Mouse (Mus musculus): ENCODE data around the gene Odaph. TPM values are rescaled to one million over a fixed set of nuclear protein-coding genes. Genes with fewer than 3 reads are reported as not detected.
A peak's percentile ranks its signal among the peaks of the same experiment; 100 is the strongest.

Gene Odaph
- polyA plus RNA-seq, 2 experiments = not detected

DNA sequence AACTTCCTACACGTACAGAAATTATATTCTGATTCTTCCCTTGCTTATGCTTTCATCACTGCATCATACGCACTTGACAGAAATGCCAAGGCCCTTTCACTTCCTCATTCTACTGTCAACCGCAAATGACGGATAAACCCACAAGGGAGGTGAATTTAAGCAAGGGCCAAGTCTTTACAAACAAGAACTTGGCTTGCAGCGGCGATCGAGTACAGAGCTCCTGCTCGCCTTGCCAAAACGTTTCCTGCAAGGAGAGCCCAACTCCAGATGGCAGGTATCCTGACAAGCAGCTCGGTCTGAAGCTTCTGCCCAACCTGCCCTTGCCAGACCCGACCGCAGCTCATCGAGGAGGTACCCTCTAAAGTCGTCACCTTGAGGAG, 25.0 kb upstream of the Odaph start:
- peak overlapping the region; percentile 96 for H3K27ac ChIP-seq (replicated peaks; ENCODE audit: low read depth, low read length)
- no peaks in the 10 kb centered on the region for H3K27me3 ChIP-seq (ENCODE audit: control insufficient read depth, insufficient read depth, low read length)
- WGBS = under 1% methylated on average over 14 of the region's 14 CpGs
- no peak for TF ChIP-seq POLR2A (IDR thresholded peaks at IDR 0.05; ENCODE audit: borderline replicate concordance, extremely low read depth, insufficient read depth, insufficient read length)
- peak overlapping the region; percentile 58 for H3K4me3 ChIP-seq (replicated peaks; ENCODE audit: low read length)
- peak; percentile 47 for DNase-seq (ENCODE audit: low spot score)
- H3K36me3 ChIP-seq (ENCODE audit: control insufficient read depth, insufficient read depth, low read length) = peaks cover 3% of the 10 kb centered on the region
- peak overlapping the region; percentile 65 for H3K9ac ChIP-seq (ENCODE audit: low read depth, low read length, severe bottlenecking)
- peaks cover 16% of the 10 kb centered on the region for H3K4me1 ChIP-seq (ENCODE audit: control insufficient read depth, insufficient read depth, low read length)
- ATAC-seq (ENCODE audit: low FRiP score, low read depth) = no peak
- peak overlapping the region; percentile 41 for H3K4me2 ChIP-seq (replicated peaks; ENCODE audit: low read depth, low read length, severe bottlenecking)
- no peaks in the 10 kb centered on the region for H3K9me3 ChIP-seq (ENCODE audit: control insufficient read depth, low read length)

DNA sequence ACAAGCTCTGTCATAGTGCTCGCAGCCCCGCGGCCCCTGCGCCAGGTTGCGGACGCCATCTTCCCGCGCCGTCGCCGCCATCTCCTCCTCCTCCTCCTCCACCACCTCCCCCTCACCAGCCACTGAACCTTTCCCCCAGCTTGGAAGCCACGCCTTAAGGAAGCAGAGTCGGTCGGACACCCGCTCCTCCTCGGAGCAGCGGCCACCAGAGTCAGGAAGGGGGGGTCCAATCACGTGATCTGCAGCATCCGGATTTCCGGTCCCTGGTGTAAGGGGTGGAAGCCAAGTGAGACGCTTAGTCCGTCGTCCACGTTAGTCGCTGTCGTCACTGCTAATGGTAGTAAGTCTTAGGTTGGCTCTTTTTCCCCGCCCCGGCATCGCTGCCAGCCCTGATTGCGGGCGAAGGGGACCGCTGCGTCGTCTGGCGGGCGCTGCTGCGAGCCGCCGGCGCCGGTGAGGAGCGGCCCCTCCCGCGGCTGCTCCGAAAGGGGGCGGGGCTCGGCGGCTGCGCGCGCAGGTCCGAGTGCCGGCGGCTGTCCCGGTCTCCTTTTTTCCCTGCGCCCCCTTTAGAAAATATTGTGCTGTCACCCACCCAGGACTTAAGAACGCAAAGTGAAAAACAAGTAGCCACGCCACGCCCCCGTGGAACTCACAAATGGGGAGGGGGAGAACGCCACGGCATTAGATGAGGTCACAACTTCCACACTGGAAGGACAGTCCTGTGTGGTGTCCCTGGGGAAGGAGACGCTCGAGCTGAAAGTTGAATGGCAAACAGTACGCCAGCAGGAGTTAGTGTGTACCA, 24.4 kb upstream of the Odaph start, which contains the start of gene Rchy1:
Gene Rchy1 (minus strand): TSS at position 430 of the 802 bp plus-strand sequence.
- H3K36me3 ChIP-seq (ENCODE audit: control insufficient read depth, insufficient read depth, low read length) = no peaks in the 10 kb centered on the region; the same call in 1 of the 2 replicates
- no peaks in the 10 kb centered on the region for H3K9me3 ChIP-seq (ENCODE audit: control insufficient read depth, low read length)
- DNase-seq (ENCODE audit: low spot score) (peak; percentile 95), ATAC-seq (ENCODE audit: low FRiP score, low read depth) (peak; percentile 97)
- peak; percentile 57; the same call in 1 of the 2 replicates for TF ChIP-seq POLR2A (IDR thresholded peaks at IDR 0.05; ENCODE audit: borderline replicate concordance, extremely low read depth, insufficient read depth, insufficient read length)
- peak within 1 kb of the TSS; percentile 58 for H3K4me3 ChIP-seq (replicated peaks; ENCODE audit: low read length)
- H3K27ac ChIP-seq (replicated peaks; ENCODE audit: low read depth, low read length) = peak within 1 kb of the TSS; percentile 96
- H3K27me3 ChIP-seq (ENCODE audit: control insufficient read depth, insufficient read depth, low read length) = no peaks in the 10 kb centered on the region
- H3K4me1 ChIP-seq (ENCODE audit: control insufficient read depth, insufficient read depth, low read length) = peaks cover 16% of the 10 kb centered on the region
- under 1% methylated on average over 63 of the region's 65 CpGs for WGBS
- H3K9ac ChIP-seq (ENCODE audit: low read depth, low read length, severe bottlenecking) = peak within 1 kb of the TSS; percentile 65
- peak within 1 kb of the TSS; percentile 71 for H3K4me2 ChIP-seq (replicated peaks; ENCODE audit: low read depth, low read length, severe bottlenecking)

DNA sequence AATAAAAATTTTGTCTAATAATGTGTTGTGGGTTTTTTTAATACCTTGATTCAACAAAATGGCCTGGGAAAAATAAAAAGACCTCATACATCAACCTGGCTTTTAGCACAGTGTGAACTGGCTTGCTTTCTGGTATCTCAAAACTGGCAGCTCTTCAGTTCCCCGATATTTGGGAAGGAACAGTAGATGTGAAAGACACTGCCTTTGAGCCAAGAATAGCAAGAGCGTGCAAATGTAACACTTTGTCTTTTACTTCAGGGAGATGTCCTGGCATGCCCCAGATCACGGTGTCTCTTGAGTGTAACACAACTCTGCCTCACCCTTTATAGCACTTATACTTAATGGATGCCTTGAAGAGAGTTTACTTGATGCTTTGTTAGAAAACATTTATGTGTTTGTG, 15.2 kb upstream of the Odaph start:
- no peak overlapping the region for H3K4me3 ChIP-seq (replicated peaks; ENCODE audit: low read length)
- H3K36me3 ChIP-seq (ENCODE audit: control insufficient read depth, insufficient read depth, low read length) = no peaks in the 10 kb centered on the region
- DNase-seq (ENCODE audit: low spot score) (no peak), ATAC-seq (ENCODE audit: low FRiP score, low read depth) (no peak)
- no peaks in the 10 kb centered on the region for H3K4me1 ChIP-seq (ENCODE audit: control insufficient read depth, insufficient read depth, low read length)
- TF ChIP-seq POLR2A (IDR thresholded peaks at IDR 0.05; ENCODE audit: borderline replicate concordance, extremely low read depth, insufficient read depth, insufficient read length) = no peak
- no peak overlapping the region for H3K27ac ChIP-seq (replicated peaks; ENCODE audit: low read depth, low read length)
- 81% methylated on average over 3 of the region's 3 CpGs for WGBS
- no peaks in the 10 kb centered on the region for H3K9me3 ChIP-seq (ENCODE audit: control insufficient read depth, low read length)
- no peaks in the 10 kb centered on the region for H3K27me3 ChIP-seq (ENCODE audit: control insufficient read depth, insufficient read depth, low read length)
- H3K4me2 ChIP-seq (replicated peaks; ENCODE audit: low read depth, low read length, severe bottlenecking) = no peak overlapping the region
- no peak overlapping the region for H3K9ac ChIP-seq (ENCODE audit: low read depth, low read length, severe bottlenecking)

DNA sequence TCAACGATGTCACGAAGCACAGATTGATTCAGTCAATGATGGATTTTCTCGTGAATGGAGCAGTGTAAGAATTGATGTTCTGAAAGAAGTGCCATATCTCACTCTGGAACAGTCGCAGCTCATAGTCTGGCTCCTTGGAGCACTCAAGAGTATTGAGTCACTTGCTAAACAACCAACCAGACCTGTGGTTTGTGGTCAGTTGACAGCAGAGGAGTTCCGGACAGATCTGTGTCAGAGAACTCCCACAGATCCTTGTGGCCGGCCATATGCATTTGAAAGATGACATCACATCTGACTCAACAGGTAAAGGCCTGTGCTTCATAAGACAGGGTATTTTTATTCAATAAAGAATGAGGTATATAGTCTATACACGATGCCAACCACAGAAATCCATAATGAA, 13.3 kb upstream of the Odaph start:
- H3K27ac ChIP-seq (replicated peaks; ENCODE audit: low read depth, low read length) = no peak overlapping the region
- no peaks in the 10 kb centered on the region for H3K4me1 ChIP-seq (ENCODE audit: control insufficient read depth, insufficient read depth, low read length)
- no peaks in the 10 kb centered on the region for H3K36me3 ChIP-seq (ENCODE audit: control insufficient read depth, insufficient read depth, low read length)
- no peak overlapping the region for H3K4me2 ChIP-seq (replicated peaks; ENCODE audit: low read depth, low read length, severe bottlenecking)
- no peak overlapping the region for H3K9ac ChIP-seq (ENCODE audit: low read depth, low read length, severe bottlenecking)
- H3K4me3 ChIP-seq (replicated peaks; ENCODE audit: low read length) = no peak overlapping the region
- H3K27me3 ChIP-seq (ENCODE audit: control insufficient read depth, insufficient read depth, low read length) = no peaks in the 10 kb centered on the region
- ATAC-seq (ENCODE audit: low FRiP score, low read depth) (no peak), DNase-seq (ENCODE audit: low spot score) (no peak)
- H3K9me3 ChIP-seq (ENCODE audit: control insufficient read depth, low read length) = no peaks in the 10 kb centered on the region
- WGBS = 88% methylated on average over 7 of the region's 7 CpGs
- TF ChIP-seq POLR2A (IDR thresholded peaks at IDR 0.05; ENCODE audit: borderline replicate concordance, extremely low read depth, insufficient read depth, insufficient read length) = no peak

DNA sequence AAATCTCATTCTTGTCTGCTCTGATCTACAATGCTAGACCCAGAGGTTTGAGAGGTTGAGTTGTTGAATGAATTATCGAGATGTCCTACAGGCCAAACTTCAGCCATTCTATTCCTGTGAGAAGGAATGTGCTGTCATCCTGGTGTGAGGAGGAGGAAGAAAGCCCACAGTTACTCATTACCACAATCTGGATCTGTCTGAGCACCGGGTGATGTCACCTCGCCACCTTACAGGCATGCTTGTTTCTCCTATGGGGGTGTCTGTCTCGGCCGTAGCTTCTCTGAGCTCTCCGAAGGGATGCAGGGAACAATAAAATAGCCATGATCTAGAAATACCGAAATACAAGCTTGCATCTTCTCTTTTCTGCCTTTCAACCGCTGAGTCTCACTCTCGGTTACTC, 11.5 kb upstream of the Odaph start:
- Histone ChIP-seq H3K4me1 (ENCODE audit: control insufficient read depth, insufficient read depth, low read length) (no peaks in the 10 kb centered on the region), H3K4me3 (replicated peaks; ENCODE audit: low read length) (no peak overlapping the region), H3K36me3 (ENCODE audit: control insufficient read depth, insufficient read depth, low read length) (no peaks in the 10 kb centered on the region), H3K27me3 (ENCODE audit: control insufficient read depth, insufficient read depth, low read length) (no peaks in the 10 kb centered on the region), H3K4me2 (replicated peaks; ENCODE audit: low read depth, low read length, severe bottlenecking) (no peak overlapping the region), H3K9ac (ENCODE audit: low read depth, low read length, severe bottlenecking) (no peak overlapping the region), H3K9me3 (ENCODE audit: control insufficient read depth, low read length) (no peaks in the 10 kb centered on the region), H3K27ac (replicated peaks; ENCODE audit: low read depth, low read length) (no peak overlapping the region)
- no peak for DNase-seq (ENCODE audit: low spot score)
- WGBS = 88% methylated on average over 9 of the region's 9 CpGs
- no peak for TF ChIP-seq POLR2A (IDR thresholded peaks at IDR 0.05; ENCODE audit: borderline replicate concordance, extremely low read depth, insufficient read depth, insufficient read length)
- no peak for ATAC-seq (ENCODE audit: low FRiP score, low read depth)

All from limb, embryonic 14.5 days (tissue).